Mouse (Mus musculus): ENCODE data around the gene Xpa. TPM values are rescaled to one million over a fixed set of nuclear protein-coding genes. Genes with fewer than 3 reads are reported as not detected.

The Xpa gene
- 28.1 and 34.2 TPM in 2 replicates for polyA plus RNA-seq (2015; fragmentation: Nextera tagmentation; extraction: Ambion mirVana)

DNA sequence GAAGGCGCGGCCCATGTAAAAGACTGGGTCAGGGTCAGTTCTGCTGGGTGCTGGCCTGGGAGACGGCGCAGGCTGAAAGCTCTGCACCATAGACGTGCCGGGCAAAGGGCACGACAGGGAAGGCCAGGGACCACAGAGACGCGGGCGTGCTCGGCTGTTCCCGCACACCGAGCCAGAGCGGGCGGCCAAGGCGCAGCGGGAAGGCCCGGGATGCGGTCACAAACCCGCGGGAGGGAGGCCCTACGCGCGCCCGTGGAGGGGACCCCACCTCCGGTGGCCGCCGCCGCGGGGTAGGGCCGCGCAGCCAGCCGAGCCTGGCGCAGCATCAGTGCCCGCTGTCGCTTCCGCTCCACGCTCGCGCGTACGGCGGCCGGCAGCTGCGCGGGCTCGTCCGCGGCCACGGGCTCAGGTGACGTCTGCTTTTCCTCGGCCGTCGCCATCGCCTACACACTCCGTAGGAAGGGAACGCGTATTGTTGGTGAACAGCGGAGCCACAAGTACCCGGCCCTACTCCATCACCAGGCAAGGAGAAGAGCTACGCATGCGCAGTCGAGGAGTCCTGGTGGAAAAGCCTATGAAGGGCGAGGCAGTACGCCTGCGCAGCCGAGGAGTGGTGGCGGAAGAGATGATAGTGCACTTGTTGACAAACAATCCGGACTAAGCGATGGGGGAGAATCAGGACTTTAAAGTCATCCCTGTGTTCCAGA lies at the start of gene Xpa:
Gene Xpa, minus strand, starts transcription at position 531 of the 707 bp plus-strand sequence.
- Histone ChIP-seq H3K36me3 (ENCODE audit: control insufficient read depth, insufficient read depth, low read length) (0 out of 2 replicates have a peak, but pooled peaks cover 3% of the 10 kb centered on the region), H3K27ac (ENCODE audit: low read length) (peak within 1 kb of the TSS; percentile 94), H3K27me3 (ENCODE audit: control insufficient read depth, insufficient read depth, low read depth, low read length) (no peaks in the 10 kb centered on the region; the same call in 1 of the 2 replicates), H3K4me1 (ENCODE audit: control insufficient read depth, insufficient read depth, low read length) (peaks cover 29% of the 10 kb centered on the region), H3K9me3 (replicated peaks; ENCODE audit: control insufficient read depth, low read length, poor library complexity, severe bottlenecking) (no peaks in the 10 kb centered on the region), H3K4me3 (ENCODE audit: low read depth, low read length) (peak within 1 kb of the TSS; percentile 86), H3K9ac (ENCODE audit: low read depth, low read length) (peak within 1 kb of the TSS; percentile 97), H3K4me2 (ENCODE audit: low read length) (peak within 1 kb of the TSS; percentile 80)
- ATAC-seq, result peak; percentile 97
- WGBS, result under 1% methylated on average over 69 of the region's 70 CpGs

DNA sequence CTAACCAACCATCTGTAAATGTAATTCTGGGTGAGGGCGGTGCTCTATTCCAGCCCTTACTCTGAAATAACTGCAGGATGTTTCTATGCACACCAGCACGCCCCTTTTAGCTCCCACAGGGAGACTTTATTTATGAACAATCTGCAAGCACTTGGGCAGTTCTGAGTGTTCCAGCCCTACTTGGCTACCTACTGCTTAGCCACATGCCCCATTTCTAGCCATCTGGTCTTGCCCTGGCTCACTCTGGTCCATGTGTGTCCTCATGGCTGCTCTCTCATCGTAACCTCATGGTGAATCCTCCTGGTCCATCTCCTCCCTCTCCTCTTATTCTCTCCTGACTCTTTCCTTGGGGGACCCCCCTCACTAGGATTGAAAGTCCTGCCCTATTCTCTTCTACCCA lies 39.8 kb upstream of the Xpa start:
- Histone ChIP-seq H3K27ac (ENCODE audit: low read length) (no peak overlapping the region), H3K4me3 (ENCODE audit: low read depth, low read length) (no peak overlapping the region), H3K4me2 (ENCODE audit: low read length) (no peak overlapping the region), H3K9ac (ENCODE audit: low read depth, low read length) (no peak overlapping the region), H3K36me3 (ENCODE audit: control insufficient read depth, insufficient read depth, low read length) (no peaks in the 10 kb centered on the region), H3K9me3 (replicated peaks; ENCODE audit: control insufficient read depth, low read length, poor library complexity, severe bottlenecking) (no peaks in the 10 kb centered on the region), H3K27me3 (ENCODE audit: control insufficient read depth, insufficient read depth, low read depth, low read length) (no peaks in the 10 kb centered on the region), H3K4me1 (ENCODE audit: control insufficient read depth, insufficient read depth, low read length) (no peaks in the 10 kb centered on the region)
- WGBS, result 94% methylated on average over 3 of the region's 3 CpGs
- no peak for ATAC-seq

DNA sequence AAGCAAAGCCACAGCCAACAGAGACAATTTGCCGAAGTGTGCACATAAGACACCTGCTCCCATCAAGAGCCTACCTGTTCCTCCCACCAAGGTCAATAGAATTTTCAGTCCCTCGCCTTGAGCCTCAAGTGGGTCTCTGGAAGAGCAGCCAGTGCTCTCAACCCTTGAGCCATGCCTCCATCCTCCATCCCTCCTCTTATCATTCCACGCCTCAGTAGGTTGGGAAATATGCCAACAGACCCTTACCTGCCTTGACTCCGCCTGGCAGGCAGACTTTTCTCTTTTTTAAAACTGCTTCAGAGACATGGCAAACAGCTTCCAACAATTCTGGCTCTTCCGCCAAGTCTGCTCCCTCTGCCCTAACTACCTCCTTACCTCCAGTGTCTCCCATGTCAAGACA lies 38.6 kb upstream of the Xpa start:
- H3K9ac ChIP-seq (ENCODE audit: low read depth, low read length), result no peak overlapping the region

DNA sequence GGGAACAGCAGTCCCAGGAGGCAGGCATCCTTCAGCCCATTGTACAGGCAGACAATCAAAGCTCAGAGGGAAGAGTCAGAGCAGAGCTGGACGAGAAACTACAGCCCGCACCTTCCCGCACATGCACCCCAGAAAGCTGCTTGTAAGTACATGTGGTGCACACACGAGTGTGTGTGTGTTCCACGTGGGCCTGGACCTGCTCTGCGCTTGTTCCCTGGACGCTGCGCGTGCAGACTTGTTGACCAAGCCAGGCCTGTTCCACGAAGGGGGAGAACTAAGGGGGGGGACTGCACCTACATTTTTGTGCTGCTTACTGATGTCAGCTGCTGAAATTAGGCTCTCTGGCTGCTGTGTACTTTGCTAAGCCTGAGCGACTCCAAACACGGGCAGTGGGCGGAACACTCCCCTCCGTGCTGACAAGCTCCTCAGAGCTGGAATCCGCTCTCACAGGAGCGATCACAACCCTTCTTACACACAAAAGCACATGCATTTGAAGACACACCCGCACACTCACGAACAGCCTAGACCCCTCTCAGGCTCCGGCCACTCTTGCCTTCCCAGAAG lies 30.9 kb upstream of the Xpa start:
- Histone ChIP-seq H3K4me3 (ENCODE audit: low read depth, low read length) (no peak overlapping the region), H3K27ac (ENCODE audit: low read length) (no peak overlapping the region), H3K36me3 (ENCODE audit: control insufficient read depth, insufficient read depth, low read length) (no peaks in the 10 kb centered on the region), H3K4me2 (ENCODE audit: low read length) (peak overlapping the region; percentile 31; the same call in 1 of the 2 replicates), H3K9ac (ENCODE audit: low read depth, low read length) (no peak overlapping the region), H3K4me1 (ENCODE audit: control insufficient read depth, insufficient read depth, low read length) (no peaks in the 10 kb centered on the region), H3K27me3 (ENCODE audit: control insufficient read depth, insufficient read depth, low read depth, low read length) (no peaks in the 10 kb centered on the region), H3K9me3 (replicated peaks; ENCODE audit: control insufficient read depth, low read length, poor library complexity, severe bottlenecking) (no peaks in the 10 kb centered on the region)
- WGBS, result 40% methylated on average over 19 of the region's 19 CpGs
- ATAC-seq, result no peak

More for the DNA sequence above, 38.6 kb upstream of the Xpa start:
- WGBS, result 88% methylated on average over 5 of the region's 5 CpGs
- H3K4me3 ChIP-seq (ENCODE audit: low read depth, low read length), result no peak overlapping the region
- no peak overlapping the region for H3K27ac ChIP-seq (ENCODE audit: low read length)
- no peaks in the 10 kb centered on the region for H3K36me3 ChIP-seq (ENCODE audit: control insufficient read depth, insufficient read depth, low read length)
- no peaks in the 10 kb centered on the region for H3K9me3 ChIP-seq (replicated peaks; ENCODE audit: control insufficient read depth, low read length, poor library complexity, severe bottlenecking)
- H3K4me2 ChIP-seq (ENCODE audit: low read length), result no peak overlapping the region
- no peaks in the 10 kb centered on the region for H3K27me3 ChIP-seq (ENCODE audit: control insufficient read depth, insufficient read depth, low read depth, low read length)
- no peak for ATAC-seq
- H3K4me1 ChIP-seq (ENCODE audit: control insufficient read depth, insufficient read depth, low read length), result no peaks in the 10 kb centered on the region

DNA sequence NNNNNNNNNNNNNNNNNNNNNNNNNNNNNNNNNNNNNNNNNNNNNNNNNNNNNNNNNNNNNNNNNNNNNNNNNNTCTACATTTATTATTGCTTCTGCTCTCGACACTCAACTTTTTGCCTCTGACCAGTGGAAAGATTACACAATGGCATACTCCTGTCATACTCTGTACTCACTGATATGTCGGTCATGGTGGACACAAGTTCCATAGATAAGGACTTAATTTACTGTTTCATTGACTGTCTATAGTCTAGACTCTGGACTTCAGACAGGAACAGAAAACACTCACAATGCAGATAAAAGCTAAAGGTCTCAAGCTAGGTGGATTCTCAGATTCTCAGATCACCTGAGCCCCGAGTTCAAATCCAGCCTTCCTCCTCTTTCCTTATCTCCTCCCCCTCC lies 25.0 kb upstream of the Xpa start:
- Histone ChIP-seq H3K4me2 (ENCODE audit: low read length) (no peak overlapping the region), H3K9me3 (replicated peaks; ENCODE audit: control insufficient read depth, low read length, poor library complexity, severe bottlenecking) (no peaks in the 10 kb centered on the region), H3K27me3 (ENCODE audit: control insufficient read depth, insufficient read depth, low read depth, low read length) (no peaks in the 10 kb centered on the region), H3K36me3 (ENCODE audit: control insufficient read depth, insufficient read depth, low read length) (no peaks in the 10 kb centered on the region), H3K9ac (ENCODE audit: low read depth, low read length) (no peak overlapping the region), H3K4me1 (ENCODE audit: control insufficient read depth, insufficient read depth, low read length) (no peaks in the 10 kb centered on the region), H3K4me3 (ENCODE audit: low read depth, low read length) (no peak overlapping the region), H3K27ac (ENCODE audit: low read length) (no peak overlapping the region)
- 89% methylated on average over 3 of the region's 3 CpGs for WGBS
- no peak for ATAC-seq

DNA sequence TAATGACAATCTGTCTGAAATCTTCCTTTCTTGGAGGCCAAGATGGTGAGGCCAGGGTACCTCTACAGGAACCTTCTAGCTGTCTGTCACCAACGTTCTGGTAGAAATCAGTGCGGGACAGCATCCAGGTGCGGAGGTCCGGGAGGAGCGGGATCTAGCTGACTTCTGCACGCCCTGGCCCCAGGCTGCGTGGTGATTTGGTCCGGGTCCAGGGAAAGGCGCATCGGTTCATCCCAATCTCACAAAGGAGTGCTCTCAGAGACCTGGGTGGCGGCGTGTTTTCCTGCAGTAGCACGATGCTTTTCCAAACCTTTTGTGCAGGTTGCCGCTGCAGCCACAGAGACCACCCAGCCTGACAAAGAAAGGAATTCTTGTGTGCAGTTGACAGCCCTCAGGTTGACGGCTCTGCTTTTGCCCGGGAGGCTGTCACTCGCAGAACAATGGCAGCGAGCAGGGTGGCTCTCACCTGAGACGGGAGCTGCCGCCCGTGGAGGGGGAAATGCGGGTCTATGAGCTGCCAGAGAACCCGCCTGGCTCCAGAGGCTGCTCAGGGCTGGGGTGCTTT lies 6.5 kb upstream of the Xpa start:
- ATAC-seq, result peak; percentile 57
- no peaks in the 10 kb centered on the region; the same call in 1 of the 2 replicates for H3K27me3 ChIP-seq (ENCODE audit: control insufficient read depth, insufficient read depth, low read depth, low read length)
- H3K4me3 ChIP-seq (ENCODE audit: low read depth, low read length), result peak overlapping the region; percentile 37
- WGBS, result 3% methylated on average over 23 of the region's 23 CpGs
- H3K36me3 ChIP-seq (ENCODE audit: control insufficient read depth, insufficient read depth, low read length), result no peaks in the 10 kb centered on the region
- H3K4me1 ChIP-seq (ENCODE audit: control insufficient read depth, insufficient read depth, low read length), result peaks cover 3% of the 10 kb centered on the region; the same call in 1 of the 2 replicates
- H3K4me2 ChIP-seq (ENCODE audit: low read length), result peak overlapping the region; percentile 63
- peak overlapping the region; percentile 69 for H3K9ac ChIP-seq (ENCODE audit: low read depth, low read length)
- peak overlapping the region; percentile 78 for H3K27ac ChIP-seq (ENCODE audit: low read length)
- H3K9me3 ChIP-seq (replicated peaks; ENCODE audit: control insufficient read depth, low read length, poor library complexity, severe bottlenecking), result no peaks in the 10 kb centered on the region

DNA sequence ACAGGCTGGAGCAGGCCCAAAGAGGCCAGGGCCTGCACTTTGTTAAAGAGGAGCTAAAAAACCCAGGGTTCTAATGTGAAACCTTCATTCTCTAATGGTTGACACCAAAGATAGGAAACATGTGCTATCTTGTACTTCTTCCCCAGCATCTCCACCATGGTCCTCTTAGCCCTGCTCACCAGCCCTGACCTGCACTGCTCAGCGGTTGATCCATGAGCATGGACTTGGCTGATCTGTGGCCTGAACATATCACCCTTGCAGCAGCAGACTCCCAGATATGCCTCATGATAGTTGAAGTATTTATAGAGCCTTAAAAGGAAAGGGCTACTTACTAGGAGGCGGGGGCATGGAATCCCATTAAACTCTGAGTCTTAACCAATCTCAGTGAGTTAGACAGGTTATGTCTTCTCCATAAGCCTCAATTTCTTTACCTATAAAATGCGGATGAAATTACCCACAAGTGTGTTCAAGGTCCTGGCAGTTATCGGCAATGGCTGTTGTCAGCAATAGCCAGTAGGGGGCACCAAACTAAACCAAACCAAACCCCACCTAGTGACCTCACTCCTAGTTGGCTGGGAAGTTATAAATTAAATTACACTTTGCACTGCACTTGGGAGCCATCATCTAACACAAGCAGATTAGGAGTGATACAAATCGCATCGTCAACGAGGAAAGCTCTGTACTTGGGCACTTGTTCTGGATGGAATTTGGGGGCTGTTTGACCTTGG lies 5.9 kb upstream of the Xpa start:
- ATAC-seq, result peak; percentile 81
- peak overlapping the region; percentile 63 for H3K4me2 ChIP-seq (ENCODE audit: low read length)
- 10% methylated on average over 7 of the region's 7 CpGs for WGBS

DNA sequence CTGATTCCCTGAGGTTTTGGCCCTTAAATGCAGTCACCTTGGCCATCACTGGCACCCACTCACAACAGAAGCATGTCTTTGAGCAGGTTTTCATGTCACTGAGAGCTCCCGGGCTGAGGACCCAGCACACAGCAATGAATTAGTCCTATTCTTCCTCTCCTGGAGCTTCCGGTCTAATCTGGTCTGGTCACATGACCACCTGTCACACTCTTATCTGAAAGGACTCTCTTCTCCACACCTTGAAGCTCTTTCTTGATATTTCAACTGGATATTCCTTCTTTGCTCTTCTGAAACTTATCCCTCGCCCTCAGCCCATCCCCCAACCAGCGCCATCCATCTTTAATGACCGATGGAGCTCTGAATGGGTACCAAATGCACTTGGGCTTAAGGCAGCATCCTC lies 2.0 kb upstream of the Xpa start:
- Histone ChIP-seq H3K4me1 (ENCODE audit: control insufficient read depth, insufficient read depth, low read length) (peaks cover 27% of the 10 kb centered on the region), H3K9ac (ENCODE audit: low read depth, low read length) (no peak overlapping the region), H3K27ac (ENCODE audit: low read length) (no peak overlapping the region), H3K36me3 (ENCODE audit: control insufficient read depth, insufficient read depth, low read length) (no peaks in the 10 kb centered on the region), H3K4me3 (ENCODE audit: low read depth, low read length) (no peak overlapping the region), H3K9me3 (replicated peaks; ENCODE audit: control insufficient read depth, low read length, poor library complexity, severe bottlenecking) (no peaks in the 10 kb centered on the region), H3K4me2 (ENCODE audit: low read length) (no peak overlapping the region), H3K27me3 (ENCODE audit: control insufficient read depth, insufficient read depth, low read depth, low read length) (no peaks in the 10 kb centered on the region; the same call in 1 of the 2 replicates)
- WGBS, result 81% methylated on average over 5 of the region's 5 CpGs
- ATAC-seq, result no peak

More for the DNA sequence above, 5.9 kb upstream of the Xpa start:
- no peaks in the 10 kb centered on the region for H3K9me3 ChIP-seq (replicated peaks; ENCODE audit: control insufficient read depth, low read length, poor library complexity, severe bottlenecking)
- H3K27ac ChIP-seq (ENCODE audit: low read length), result peak overlapping the region; percentile 78
- peak overlapping the region; percentile 37 for H3K4me3 ChIP-seq (ENCODE audit: low read depth, low read length)
- no peaks in the 10 kb centered on the region; the same call in 1 of the 2 replicates for H3K27me3 ChIP-seq (ENCODE audit: control insufficient read depth, insufficient read depth, low read depth, low read length)
- H3K9ac ChIP-seq (ENCODE audit: low read depth, low read length), result peak overlapping the region; percentile 69
- H3K36me3 ChIP-seq (ENCODE audit: control insufficient read depth, insufficient read depth, low read length), result no peaks in the 10 kb centered on the region
- peaks cover 3% of the 10 kb centered on the region; the same call in 1 of the 2 replicates for H3K4me1 ChIP-seq (ENCODE audit: control insufficient read depth, insufficient read depth, low read length)

Data from midbrain, embryonic 16.5 days (tissue).